19 mouse cellular contexts compared by ENCODE assay signal in the genomic region with DNA sequence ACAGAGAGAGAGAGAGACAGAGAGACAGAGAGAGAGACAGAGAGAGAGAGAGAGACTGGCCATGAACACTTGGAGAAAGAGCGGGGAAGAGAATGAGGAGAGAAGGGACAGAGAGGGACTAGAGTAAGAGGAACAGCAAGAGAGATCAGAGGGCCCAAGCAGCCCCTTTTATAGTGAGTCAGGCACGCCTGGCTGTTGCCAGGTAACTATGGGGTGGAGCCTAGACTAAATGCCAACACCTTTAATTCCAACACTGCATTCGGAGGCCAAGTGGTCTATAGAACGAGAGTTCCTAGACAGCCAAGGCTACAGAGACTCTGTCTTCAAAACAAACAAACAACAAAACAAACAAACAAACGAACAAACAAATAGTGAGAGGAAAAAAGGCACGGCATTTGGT.
DNase-seq lines count a peak whose midpoint lies in the region; ATAC-seq and TF ChIP-seq lines count a peak whose summit lies in the region.
"Had no signal": no experiment of that assay in that cellular context is flagged by ENCODE, and none has a peak within 500 bp of the region (broad histone marks: within the 10 kb centered on the region; RNA-seq: fewer than 3 reads in every experiment).

No protein-coding gene starts in this region.

- no peaks in the 10 kb centered on the region for H3K27me3 ChIP-seq in lung, embryonic 16.5 days (ENCODE audit: control insufficient read depth, insufficient read depth, low read depth, low read length)
- peaks cover 6% of the 10 kb centered on the region; the same call in 1 of the 2 replicates for H3K27me3 ChIP-seq in limb, embryonic 13.5 days
- H3K27me3 ChIP-seq: CH12.LX; forebrain, embryonic 15.5 days had no signal

- peaks cover 37% of the 10 kb centered on the region for H3K4me1 ChIP-seq in lung, embryonic 16.5 days (replicated peaks; ENCODE audit: control insufficient read depth, insufficient read depth, low read length)
- H3K4me1 ChIP-seq in lung, adult 2 months (ENCODE audit: control insufficient read depth, insufficient read depth, low read length): peaks cover 10% of the 10 kb centered on the region; the same call in 1 of the 2 replicates
- peaks cover 52% of the 10 kb centered on the region for H3K4me1 ChIP-seq in limb, embryonic 13.5 days

- DNase-seq in heart, adult 11 months: peak; percentile 37
- no peak for DNase-seq in heart, adult 18-20 months
- no peak for DNase-seq in lung, adult 2 months
- no peak for DNase-seq in spleen, adult 12 weeks (ENCODE audit: low spot score)
- no peak for DNase-seq in kidney, adult 9 months
- DNase-seq: adrenal gland, postnatal 36 days; cerebellum, adult 2 months; cerebellum, postnatal 10 days; gastrocnemius, postnatal 36 days; heart, adult 2 months; heart, postnatal 14 days had no signal

- 57% methylated on average over 6 of the region's 6 CpGs for WGBS in lung, embryonic 16.5 days
- 69% methylated on average over 6 of the region's 6 CpGs for WGBS in lung, adult 2 months
- 35% methylated on average over 6 of the region's 6 CpGs for WGBS in limb, embryonic 13.5 days

- no peaks in the 10 kb centered on the region for H3K36me3 ChIP-seq in lung, embryonic 16.5 days (ENCODE audit: control insufficient read depth, insufficient read depth, low read length)
- H3K36me3 ChIP-seq in limb, embryonic 13.5 days: no peaks in the 10 kb centered on the region
- H3K36me3 ChIP-seq: embryonic facial prominence, embryonic 10.5 days; forebrain, embryonic 15.5 days; heart, embryonic 15.5 days had no signal

- no peak overlapping the region for H3K27ac ChIP-seq in lung, embryonic 16.5 days (ENCODE audit: low read length)
- no peak overlapping the region for H3K27ac ChIP-seq in limb, embryonic 13.5 days
- H3K27ac ChIP-seq: embryonic facial prominence, embryonic 10.5 days; forebrain, embryonic 15.5 days; heart, adult 2 months; heart, embryonic 15.5 days; hindbrain, embryonic 14.5 days had no signal

- H3K9ac ChIP-seq in lung, embryonic 16.5 days (ENCODE audit: low read length): no peak overlapping the region
- H3K9ac ChIP-seq in limb, embryonic 13.5 days: no peak overlapping the region
- H3K9ac ChIP-seq: forebrain, embryonic 15.5 days; heart, embryonic 15.5 days; hindbrain, embryonic 14.5 days had no signal

- TF ChIP-seq CTCF in lung, adult 2 months (IDR thresholded peaks at IDR 0.05; ENCODE audit: insufficient read depth, low read length): no peak

- peak; percentile 29; the same call in 1 of the 2 replicates for ATAC-seq in lung, embryonic 16.5 days (ENCODE audit: low read depth)
- no peak for ATAC-seq in limb, embryonic 13.5 days (ENCODE audit: low FRiP score, low read depth)
- ATAC-seq: forebrain, embryonic 15.5 days had no signal

- no peaks in the 10 kb centered on the region for H3K9me3 ChIP-seq in lung, embryonic 16.5 days (ENCODE audit: control insufficient read depth, low read length)
- H3K9me3 ChIP-seq in limb, embryonic 13.5 days: no peaks in the 10 kb centered on the region
- H3K9me3 ChIP-seq: embryonic facial prominence, embryonic 10.5 days; forebrain, embryonic 15.5 days; heart, embryonic 15.5 days had no signal

- no peak for TF ChIP-seq POLR2A in lung, adult 2 months (IDR thresholded peaks at IDR 0.05; ENCODE audit: borderline replicate concordance, extremely low read depth, low read depth, low read length)

- no peak overlapping the region for H3K4me2 ChIP-seq in lung, embryonic 16.5 days (ENCODE audit: low read depth, low read length)
- peak overlapping the region; percentile 47; the same call in 1 of the 2 replicates for H3K4me2 ChIP-seq in limb, embryonic 13.5 days (replicated peaks)
- H3K4me2 ChIP-seq: forebrain, embryonic 15.5 days; heart, embryonic 11.5 days; heart, embryonic 15.5 days; hindbrain, embryonic 14.5 days had no signal

- no peak overlapping the region for H3K4me3 ChIP-seq in lung, embryonic 16.5 days (ENCODE audit: low read length)
- H3K4me3 ChIP-seq in lung, adult 2 months (replicated peaks; ENCODE audit: extremely low read depth, low read depth, low read length): no peak overlapping the region
- H3K4me3 ChIP-seq in limb, embryonic 13.5 days: no peak overlapping the region
- H3K4me3 ChIP-seq: embryonic facial prominence, embryonic 10.5 days; forebrain, embryonic 15.5 days; heart, adult 2 months; heart, embryonic 15.5 days had no signal
